Mouse (Mus musculus): ENCODE measurements around the gene Ndc1. TPM values are rescaled to one million over a fixed set of nuclear protein-coding genes. Genes with fewer than 3 reads are reported as not detected.

Gene Ndc1
- 9.5 TPM for polyA plus RNA-seq (2015; fragmentation: Illumina TruSeq; extraction: RNeasy Lipid Tissue Mini Kit (QIAGEN cat#74804); ENCODE audit: insufficient read depth, low replicate concordance)

GRCm38 (mm10) chr4:107367567-107368314 is at the start of gene Ndc1:
Gene Ndc1 (plus strand): TSS chr4:107367784.

GRCm38 (mm10) chr4:107434356-107435237 is 67.0 kb downstream of the Ndc1 start, which contains the start of gene Glis1:
Gene Glis1 (plus strand): TSS chr4:107434591.

Other genes starting within 250 kb of the Ndc1 start
- gene Tmem59, start 189.4 kb upstream of the Ndc1 start, polyA plus RNA-seq (2015; fragmentation: Illumina TruSeq; extraction: RNeasy Lipid Tissue Mini Kit (QIAGEN cat#74804); ENCODE audit: insufficient read depth, low replicate concordance): 282 TPM
- 42.2 TPM for gene Tceanc2, start 188.7 kb upstream of the Ndc1 start, polyA plus RNA-seq (2015; fragmentation: Illumina TruSeq; extraction: RNeasy Lipid Tissue Mini Kit (QIAGEN cat#74804); ENCODE audit: insufficient read depth, low replicate concordance)
- not detected for gene Ldlrad1, start 158.6 kb upstream of the Ndc1 start, polyA plus RNA-seq (2015; fragmentation: Illumina TruSeq; extraction: RNeasy Lipid Tissue Mini Kit (QIAGEN cat#74804); ENCODE audit: insufficient read depth, low replicate concordance)
- 40.1 TPM for gene Lrrc42, start 114.3 kb upstream of the Ndc1 start, polyA plus RNA-seq (2015; fragmentation: Illumina TruSeq; extraction: RNeasy Lipid Tissue Mini Kit (QIAGEN cat#74804); ENCODE audit: insufficient read depth, low replicate concordance)
- gene Hspb11, start 114.2 kb upstream of the Ndc1 start, polyA plus RNA-seq (2015; fragmentation: Illumina TruSeq; extraction: RNeasy Lipid Tissue Mini Kit (QIAGEN cat#74804); ENCODE audit: insufficient read depth, low replicate concordance): 33.5 TPM
- not detected for gene Dio1, start 60.6 kb upstream of the Ndc1 start, polyA plus RNA-seq (2015; fragmentation: Illumina TruSeq; extraction: RNeasy Lipid Tissue Mini Kit (QIAGEN cat#74804); ENCODE audit: insufficient read depth, low replicate concordance)
- 49.2 TPM for gene Yipf1, start 53.4 kb upstream of the Ndc1 start, polyA plus RNA-seq (2015; fragmentation: Illumina TruSeq; extraction: RNeasy Lipid Tissue Mini Kit (QIAGEN cat#74804); ENCODE audit: insufficient read depth, low replicate concordance)
- not detected for gene Glis1, start 66.8 kb downstream of the Ndc1 start, polyA plus RNA-seq (2015; fragmentation: Illumina TruSeq; extraction: RNeasy Lipid Tissue Mini Kit (QIAGEN cat#74804); ENCODE audit: insufficient read depth, low replicate concordance)